Mouse (Mus musculus) CD4-positive naive resting alpha-beta T cell, adult 57 days (primary cell): ENCODE measurements around the gene Rp9. TPM values are rescaled to one million over a fixed set of nuclear protein-coding genes. Genes with fewer than 3 reads are reported as not detected.

Experiments used
- total RNA-seq: library from RNA; stranded (reverse); gene quantifications from one replicate; pipeline ENCODE4 v1.2.4, GENCODE M21; 2023

Gene Rp9
- total RNA-seq = 80.0 TPM

DNA sequence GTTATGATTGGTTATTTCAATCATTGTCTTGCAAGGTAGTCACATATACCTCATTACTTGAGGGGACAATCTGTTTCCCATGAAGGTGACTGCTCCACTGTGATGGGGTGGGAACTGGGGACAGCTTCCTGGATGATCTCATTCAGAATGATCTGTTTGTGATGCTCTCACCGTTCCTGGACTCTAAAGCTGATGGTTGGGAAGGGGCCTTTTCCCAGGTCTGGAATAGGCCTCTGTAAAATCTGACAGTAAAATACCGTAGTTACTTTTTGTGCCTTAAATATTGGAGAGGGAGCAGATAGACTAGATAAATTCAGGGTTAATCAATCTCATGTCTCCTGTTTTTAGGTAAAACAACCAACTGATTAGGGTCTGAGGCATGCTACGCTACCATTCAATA, at the start of gene Rp9:
TSS of gene Rp9 (minus strand) at position 101 of the 400 bp plus-strand sequence.

DNA sequence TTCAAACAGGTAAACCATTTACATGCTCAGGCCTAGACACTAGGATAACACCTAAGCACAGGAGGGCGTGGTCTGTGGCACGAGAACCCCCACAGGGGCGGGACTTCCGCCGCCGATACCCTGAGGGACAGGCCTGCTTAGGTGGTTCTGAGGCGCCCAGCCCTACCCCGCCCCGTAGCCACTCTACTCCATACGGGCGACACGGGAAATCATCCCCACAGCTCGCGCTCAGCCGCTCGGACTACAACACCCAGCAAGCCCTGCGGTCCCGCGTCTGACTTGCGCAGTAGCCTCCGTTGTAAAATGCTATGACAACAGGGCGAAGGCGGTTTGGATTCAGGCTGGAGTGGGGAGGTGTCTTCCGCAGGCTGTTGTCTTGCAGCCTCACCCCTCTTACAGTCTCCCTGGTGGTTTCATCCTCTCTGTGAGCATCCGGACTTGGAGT, 5.9 kb upstream of the Rp9 start, which contains the start of gene Bbs9:
TSS of gene Bbs9 (plus strand) at position 292 of the 445 bp plus-strand sequence.

DNA sequence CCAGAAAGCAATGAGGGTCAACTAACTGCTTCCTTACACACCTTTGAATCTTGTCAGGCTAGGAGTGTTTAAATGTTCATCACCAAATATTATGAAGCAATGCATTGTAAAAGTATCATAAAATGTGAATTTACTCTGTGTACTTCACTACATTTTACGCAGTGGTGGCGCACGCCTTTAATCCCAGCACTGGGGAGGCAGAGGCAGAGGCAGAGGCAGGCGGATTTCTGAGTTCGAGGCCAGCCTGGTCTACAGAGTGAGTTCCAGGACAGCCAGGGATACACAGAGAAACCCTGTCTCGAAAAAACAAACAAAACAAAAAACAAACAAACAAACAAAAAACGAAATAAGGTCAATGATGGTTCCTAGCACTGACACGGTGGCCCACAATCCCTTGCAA, 15.6 kb downstream of the Rp9 start, which contains the start of gene Gm17545:
TSS of gene Gm17545 (plus strand) at position 301 of the 400 bp plus-strand sequence.

DNA sequence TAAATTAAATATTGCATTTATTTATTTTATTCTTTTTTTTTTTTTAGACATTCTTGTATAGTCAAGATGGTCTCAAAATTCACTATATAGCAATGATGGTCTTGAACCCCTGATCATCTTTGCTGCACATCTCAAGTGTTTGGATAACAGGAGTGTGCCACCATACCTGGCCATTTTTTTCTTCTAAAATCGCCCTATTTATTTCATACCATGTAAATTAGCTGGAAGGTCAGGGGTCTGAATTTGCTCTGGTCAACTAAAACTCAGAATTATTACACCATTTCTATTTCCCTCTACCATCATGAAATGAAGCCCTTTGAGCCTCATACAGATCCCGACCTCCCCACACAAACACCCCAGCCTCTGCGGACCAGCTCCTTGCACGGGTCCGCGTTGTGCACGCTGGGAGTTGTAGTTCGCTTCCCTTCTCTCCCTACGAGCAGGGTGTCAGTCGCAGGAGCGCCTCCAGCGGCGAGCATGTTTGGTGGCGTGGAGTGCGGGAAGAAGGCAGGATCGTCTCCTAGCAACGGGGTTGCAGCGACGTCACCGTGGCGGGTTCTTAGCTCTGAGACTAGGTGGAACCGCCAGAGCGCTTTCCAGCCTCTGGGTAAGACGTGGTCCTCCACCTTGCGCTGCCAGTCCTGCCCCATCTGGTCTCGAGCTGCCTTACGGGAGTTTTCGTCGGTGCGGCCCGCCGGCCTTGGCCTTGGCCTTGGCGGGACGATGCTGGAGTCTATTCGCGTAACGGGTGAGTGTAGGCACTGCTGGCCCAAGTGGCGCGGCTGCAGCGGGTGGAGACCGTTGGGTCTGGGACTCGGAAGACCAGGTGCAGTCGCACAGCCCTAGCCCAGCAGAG, 58.3 kb downstream of the Rp9 start, which contains the start of gene 9530077C05Rik:
TSS of gene 9530077C05Rik (plus strand) at position 512 of the 856 bp plus-strand sequence.

DNA sequence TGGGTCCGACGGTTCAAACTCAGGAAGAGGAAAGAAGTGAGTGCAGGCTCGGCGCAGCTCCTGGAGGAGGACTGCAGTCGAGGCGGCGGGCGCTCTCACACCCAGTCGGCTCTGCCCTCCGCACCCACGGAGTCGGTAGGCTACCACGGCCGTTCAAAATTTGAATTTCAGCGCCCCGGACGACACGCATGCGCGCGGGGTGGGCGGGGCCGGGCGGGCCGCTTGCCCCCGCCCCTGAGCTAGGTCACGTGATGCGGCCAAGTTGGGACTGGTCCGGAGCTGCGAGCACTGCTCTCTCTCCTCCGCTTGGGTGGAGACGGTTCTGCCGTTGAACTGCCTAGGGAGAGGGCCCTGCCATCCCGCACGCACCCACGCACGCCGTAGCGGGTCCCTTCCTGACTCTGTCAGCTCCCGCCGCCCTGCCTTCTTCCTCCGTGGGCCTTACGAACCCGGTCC, 80.5 kb downstream of the Rp9 start, which contains the start of gene Anln:
TSS of gene Anln (minus strand) at position 168 of the 456 bp plus-strand sequence.

Other genes starting within 250 kb of the Rp9 start
- 36.4 TPM for gene Zfp809, start 244.0 kb downstream of the Rp9 start, total RNA-seq
- gene Zfp599, start 209.8 kb downstream of the Rp9 start, total RNA-seq = 2.5 TPM
- 12.8 TPM for gene Zfp810, start 162.1 kb downstream of the Rp9 start, total RNA-seq
- gene Anln, start 80.6 kb downstream of the Rp9 start, total RNA-seq = 0.44 TPM
- 0.27 TPM for gene 9530077C05Rik, start 58.2 kb downstream of the Rp9 start, total RNA-seq
- gene Gm17545, start 15.5 kb downstream of the Rp9 start, total RNA-seq = not detected
- gene Bbs9, start 6.0 kb upstream of the Rp9 start, total RNA-seq = 34.1 TPM